Mouse (Mus musculus) ZHBTc4 (cell line): ENCODE data around the gene Ppig.
A peak's percentile ranks its signal among the peaks of the same experiment; 100 is the strongest.

ENCODE experiments used
- DNase-seq: peaks from one replicate; pipeline ENCODE4 v3.0.0-alpha.2; 2011; ENCODE audit warnings: low read depth, low spot score

The Ppig gene

GRCm38 (mm10) chr2:69760980-69761379, 38.6 kb downstream of the Ppig start:
- no peak for DNase-seq

- DNase-seq = no peak
Observed at GRCm38 (mm10) chr2:69763340-69763739, 41.0 kb downstream of the Ppig start.

GRCm38 (mm10) chr2:69764716-69765115, 42.4 kb downstream of the Ppig start:
- DNase-seq = no peak

GRCm38 (mm10) chr2:69773331-69773730, 51.0 kb downstream of the Ppig start:
- DNase-seq = no peak

- no peak for DNase-seq
Observed at GRCm38 (mm10) chr2:69777985-69778835, 55.9 kb downstream of the Ppig start.

- peak; percentile 78 for DNase-seq
Observed at GRCm38 (mm10) chr2:69778836-69779177, 56.5 kb downstream of the Ppig start.

GRCm38 (mm10) chr2:69788974-69789373, 66.6 kb downstream of the Ppig start:
- no peak for DNase-seq

GRCm38 (mm10) chr2:69789429-69790069, 67.2 kb downstream of the Ppig start, which contains the start of the genes Ccdc173 and Phospho2:
Gene Ccdc173 (minus strand): TSS chr2:69789575.
Gene Phospho2 (plus strand): TSS chr2:69789623.
- DNase-seq = peak; percentile 99

- DNase-seq = peak; percentile 95
Observed at GRCm38 (mm10) chr2:69790285-69790684, 67.9 kb downstream of the Ppig start.

- DNase-seq = no peak
Observed at GRCm38 (mm10) chr2:69790722-69791121, 68.4 kb downstream of the Ppig start.

GRCm38 (mm10) chr2:69802911-69803312, 80.6 kb downstream of the Ppig start:
- DNase-seq = peak; percentile 82
